In the genomic region with DNA sequence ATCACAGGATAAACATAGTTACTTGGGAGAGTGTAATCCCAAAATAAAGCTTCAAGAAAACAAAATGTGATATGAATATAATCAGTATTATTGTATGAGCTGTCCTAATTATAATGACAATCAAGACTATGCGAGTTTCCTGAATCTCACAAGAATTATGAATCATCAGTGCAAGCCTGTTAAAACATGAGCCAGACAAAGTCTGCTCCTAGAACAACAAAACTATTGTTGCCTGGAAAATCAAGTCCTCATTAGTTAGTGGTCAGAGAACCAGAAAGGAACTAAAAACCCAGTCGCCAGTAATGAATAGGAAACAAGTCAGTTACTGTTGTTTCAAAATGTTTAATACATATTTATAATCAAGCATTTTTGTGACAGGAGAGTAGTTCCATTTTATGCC, we compare ENCODE assay signal across 19 mouse cellular contexts.
"Had no signal": no experiment of that assay in that cellular context is flagged by ENCODE, and none has a peak within 500 bp of the region (broad histone marks: within the 10 kb centered on the region; RNA-seq: fewer than 3 reads in every experiment).

No protein-coding gene starts in this region.

- H3K9me3 ChIP-seq: liver, embryonic 15.5 days; lung, embryonic 15.5 days; megakaryocyte, embryonic 14.5 days; midbrain, embryonic 13.5 days; midbrain, embryonic 15.5 days; neural tube, embryonic 12.5 days had no signal

- H3K4me2 ChIP-seq: liver, embryonic 15.5 days; lung, embryonic 15.5 days; midbrain, embryonic 11.5 days; midbrain, embryonic 13.5 days; midbrain, embryonic 15.5 days; neural tube, embryonic 12.5 days had no signal

- H3K27me3 ChIP-seq: liver, embryonic 15.5 days; lung, embryonic 15.5 days; megakaryocyte, embryonic 14.5 days; midbrain, embryonic 13.5 days; midbrain, embryonic 15.5 days; neural tube, embryonic 12.5 days had no signal

- ATAC-seq: liver, postnatal 0 days; lung, postnatal 0 days; midbrain, embryonic 13.5 days; midbrain, embryonic 15.5 days had no signal

- H3K4me1 ChIP-seq: liver, embryonic 15.5 days; lung, embryonic 15.5 days; megakaryocyte, embryonic 14.5 days; midbrain, embryonic 13.5 days; midbrain, embryonic 15.5 days; neural tube, embryonic 12.5 days had no signal

- H3K4me3 ChIP-seq: liver, embryonic 15.5 days; lung, embryonic 15.5 days; megakaryocyte, embryonic 14.5 days; midbrain, embryonic 13.5 days; midbrain, embryonic 15.5 days; neural tube, embryonic 12.5 days had no signal

- H3K36me3 ChIP-seq: liver, embryonic 15.5 days; lung, embryonic 15.5 days; midbrain, embryonic 13.5 days; midbrain, embryonic 15.5 days; neural tube, embryonic 12.5 days had no signal

- H3K9ac ChIP-seq: liver, embryonic 15.5 days; liver, postnatal 0 days; lung, embryonic 15.5 days; midbrain, embryonic 13.5 days; midbrain, embryonic 15.5 days; neural tube, embryonic 12.5 days had no signal

- H3K27ac ChIP-seq: liver, embryonic 15.5 days; lung, embryonic 15.5 days; macrophage; midbrain, embryonic 13.5 days; midbrain, embryonic 15.5 days; neural tube, embryonic 12.5 days had no signal

- DNase-seq: liver, postnatal 0 days; lung, adult 2 months; lung, postnatal 14 days; lung, postnatal 36 days; right cerebral cortex, adult 18-20 months; right cerebral cortex, postnatal 25 days; right cerebral cortex, postnatal 4 days; spleen, adult 18-20 months; thymus, adult 18-20 months; thymus, postnatal 25 days had no signal
